Mouse (Mus musculus): ENCODE results near the gene 4930519P11Rik.

The 4930519P11Rik gene

DNA sequence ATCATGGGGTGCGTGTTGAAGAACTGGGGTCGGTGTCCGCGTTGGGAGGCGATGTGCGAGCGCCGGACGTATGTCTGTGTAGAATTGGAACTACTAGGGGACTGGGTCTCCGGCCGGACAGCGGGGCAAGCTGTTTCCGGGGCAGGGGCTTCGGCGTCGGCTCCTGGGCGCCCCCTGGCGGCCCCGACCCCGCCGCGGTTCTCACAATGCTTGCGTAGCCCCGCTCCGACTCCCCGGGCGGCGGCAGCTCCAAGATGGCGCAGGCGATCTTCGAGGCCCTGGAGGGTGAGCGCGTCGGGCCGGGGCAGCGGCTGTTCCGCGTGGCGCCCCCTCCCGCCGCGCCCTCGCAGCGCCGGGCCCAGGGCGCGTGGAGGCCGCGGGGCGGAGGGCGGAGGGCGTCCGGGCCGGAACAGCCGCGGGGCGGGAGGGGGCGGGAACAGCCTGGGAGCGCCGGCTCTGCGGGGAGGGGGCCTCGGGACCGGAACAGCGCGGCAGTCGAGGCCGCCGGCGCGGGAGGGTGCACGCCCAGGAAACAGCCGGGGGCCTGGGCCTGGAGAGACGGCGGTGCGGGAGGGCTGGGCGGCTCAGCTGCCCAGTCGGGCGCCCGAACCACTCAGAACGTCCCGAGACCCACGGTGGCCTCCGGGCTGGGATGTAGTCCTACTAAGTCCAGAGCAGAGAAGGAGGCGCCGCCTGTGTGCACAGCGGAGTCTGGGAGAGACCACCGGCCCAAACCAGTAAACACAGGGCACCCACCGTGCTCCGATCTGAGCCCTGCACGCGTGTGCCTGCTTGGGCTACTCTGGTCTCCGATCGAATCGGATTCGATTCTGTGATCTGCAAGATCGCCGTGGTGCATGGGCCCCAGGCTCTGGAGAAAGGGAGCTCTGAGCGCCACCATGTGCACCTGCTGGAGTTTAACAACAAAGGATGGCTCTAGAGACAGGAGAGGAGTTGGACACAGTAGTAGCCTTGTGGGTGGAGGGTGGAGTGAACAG, at the start of gene 4930519P11Rik, which contains the start of gene Zfp341:
Gene 4930519P11Rik, minus strand, starts transcription at position 320 of the 998 bp plus-strand sequence.
Gene Zfp341, plus strand, starts transcription at position 180 of the 998 bp plus-strand sequence.
- DNase-seq (ENCODE audit: extremely low read depth, insufficient read length, low spot score), result peak; percentile 90

GRCm38 (mm10) chr2:154659531-154660074, 46.4 kb upstream of the 4930519P11Rik start:
- no peak for DNase-seq (ENCODE audit: extremely low read depth, insufficient read length, low spot score)

DNA sequence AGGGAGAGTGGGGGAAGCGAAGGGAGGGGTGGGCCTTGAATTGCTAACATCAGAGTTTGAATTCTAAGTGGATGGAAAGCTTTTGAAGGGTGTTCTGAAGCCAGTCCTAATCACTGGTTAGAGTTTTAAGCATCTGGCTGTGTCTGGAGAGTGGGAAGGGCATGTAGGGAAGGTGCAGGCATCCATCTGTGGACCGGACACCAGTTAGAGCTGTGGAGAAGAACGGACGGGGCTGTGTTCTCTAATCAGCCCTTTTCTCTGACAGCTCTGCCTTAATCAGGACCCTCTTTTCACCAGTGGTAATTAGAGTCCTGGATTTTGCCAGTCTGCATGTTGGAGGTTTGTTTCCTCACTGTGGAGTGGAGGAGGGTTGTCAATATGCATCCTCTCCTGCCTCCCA, 45.8 kb upstream of the 4930519P11Rik start:
- DNase-seq (ENCODE audit: extremely low read depth, insufficient read length, low spot score), result no peak

DNA sequence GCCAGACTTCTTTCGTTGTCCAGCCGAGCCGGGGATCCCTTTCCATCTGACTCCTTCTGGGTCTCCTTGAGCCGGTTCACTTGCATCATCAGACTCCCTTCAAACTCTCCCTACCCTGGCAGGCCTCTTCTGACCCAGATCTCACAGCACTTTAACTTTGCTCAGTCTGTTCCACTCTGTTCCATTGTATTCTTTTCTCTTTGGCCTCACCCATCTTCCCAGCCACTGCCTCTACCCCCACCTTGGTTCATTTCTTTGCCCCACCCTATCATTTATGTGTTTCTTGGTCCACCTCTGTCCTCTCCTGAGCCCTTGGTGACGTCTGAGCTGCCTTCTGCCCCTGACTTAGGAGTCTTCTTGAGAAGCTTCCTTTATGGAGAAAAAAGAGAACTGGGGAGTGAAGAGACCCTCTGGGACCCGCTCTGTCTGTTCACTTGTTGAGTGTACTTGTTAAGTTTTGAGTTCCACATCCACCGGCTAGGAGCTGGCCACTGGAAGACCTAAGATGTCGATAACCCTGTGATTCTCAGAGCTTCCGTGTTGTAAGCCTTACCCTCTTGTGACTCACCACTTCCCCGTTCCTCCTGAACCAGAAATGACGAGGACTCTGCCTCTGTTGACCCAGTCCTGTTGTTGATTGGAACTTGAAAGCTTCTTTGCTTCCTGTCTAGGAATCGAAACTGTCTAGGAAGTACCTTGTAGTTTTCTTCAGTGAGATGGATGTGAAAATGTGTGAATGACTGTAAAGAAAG, 44.4 kb upstream of the 4930519P11Rik start:
- peak; percentile 57 for DNase-seq (ENCODE audit: extremely low read depth, insufficient read length, low spot score)

DNA sequence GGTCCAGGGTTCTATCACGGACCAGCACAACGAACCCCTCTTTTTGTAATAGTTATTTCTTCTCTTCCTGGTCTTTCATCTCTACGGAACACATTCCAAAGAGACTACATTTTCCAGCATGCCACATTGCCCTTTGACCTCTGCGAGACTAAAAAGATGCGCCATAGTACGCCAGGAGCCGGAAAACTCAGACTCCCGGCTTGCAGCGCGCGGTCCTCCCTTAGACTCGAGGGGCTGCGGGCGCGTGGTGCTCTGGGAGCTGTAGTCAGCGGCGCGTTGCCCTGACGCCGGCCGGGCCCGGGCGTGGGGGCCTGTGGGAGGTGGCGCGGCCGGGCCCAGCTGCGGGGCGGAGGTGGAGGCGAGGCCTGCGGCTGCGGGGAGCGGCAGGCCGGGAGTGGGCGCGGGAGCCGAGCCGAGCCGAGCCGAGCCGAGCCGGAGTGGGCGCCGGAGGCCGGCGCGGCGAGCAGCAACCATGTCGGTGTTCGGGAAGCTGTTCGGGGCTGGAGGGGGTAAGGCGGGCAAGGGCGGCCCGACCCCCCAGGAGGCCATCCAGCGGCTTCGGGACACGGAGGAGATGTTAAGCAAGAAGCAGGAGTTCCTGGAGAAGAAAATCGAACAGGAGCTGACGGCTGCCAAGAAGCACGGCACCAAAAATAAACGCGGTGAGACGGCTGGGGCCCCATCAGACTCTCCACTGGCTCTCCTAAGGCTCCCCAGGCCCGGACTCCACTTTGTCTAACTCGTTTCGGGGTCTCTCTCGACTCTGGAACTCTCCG, 43.7 kb upstream of the 4930519P11Rik start:
- peak; percentile 94 for DNase-seq (ENCODE audit: extremely low read depth, insufficient read length, low spot score)

DNA sequence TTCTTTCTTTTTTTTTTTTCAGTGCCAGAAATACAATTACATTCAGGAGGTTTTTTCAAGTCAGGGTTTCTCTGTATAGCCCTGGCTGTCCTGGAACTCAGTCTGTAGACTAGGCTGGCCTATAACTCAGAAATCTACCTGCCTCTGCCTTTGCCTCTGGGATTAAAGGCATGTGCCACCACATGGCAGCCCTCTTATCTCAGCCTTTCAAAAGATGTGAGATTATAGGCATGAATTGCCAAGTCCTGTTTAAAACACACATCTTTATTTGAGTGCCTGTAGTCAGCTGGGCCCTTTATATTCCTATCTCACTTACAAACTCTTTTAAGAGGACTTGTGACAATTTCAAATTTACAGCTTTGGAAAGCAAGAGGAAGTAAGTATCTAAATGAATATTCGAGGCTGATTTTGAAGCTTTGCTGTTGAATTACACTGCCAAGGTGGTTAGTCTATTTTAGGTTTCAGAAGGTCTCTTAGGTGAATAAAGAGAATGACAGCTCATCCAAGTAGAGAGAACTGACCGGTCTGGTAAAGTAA, 42.7 kb upstream of the 4930519P11Rik start:
- DNase-seq (ENCODE audit: extremely low read depth, insufficient read length, low spot score), result no peak

- no peak for DNase-seq (ENCODE audit: extremely low read depth, insufficient read length, low spot score)
Observed at GRCm38 (mm10) chr2:154654976-154655375, 41.7 kb upstream of the 4930519P11Rik start.

DNA sequence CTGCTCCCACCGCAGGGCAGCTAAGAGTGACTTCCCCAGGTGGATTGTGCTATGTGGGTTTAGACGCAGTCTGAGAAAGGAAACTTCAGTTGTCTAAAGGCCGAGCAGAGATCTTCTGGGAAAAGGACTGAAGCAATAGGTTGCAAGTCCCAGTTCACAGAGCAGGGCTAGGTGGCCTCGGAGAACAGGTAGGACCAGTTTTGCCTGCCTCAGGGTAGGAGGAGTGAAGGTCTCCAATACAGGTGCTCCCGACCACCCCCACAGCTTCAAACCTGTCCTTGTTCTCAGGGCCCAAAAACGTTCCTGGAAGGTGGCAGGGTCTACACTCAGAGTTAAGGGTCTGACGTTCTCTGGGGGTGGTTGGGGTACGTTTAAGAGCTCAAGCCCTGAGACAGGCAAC, 38.1 kb upstream of the 4930519P11Rik start, which contains the start of gene Chmp4b:
Gene Chmp4b, plus strand, starts transcription at position 343 of the 400 bp plus-strand sequence.
- DNase-seq (ENCODE audit: extremely low read depth, insufficient read length, low spot score), result no peak

- DNase-seq (ENCODE audit: extremely low read depth, insufficient read length, low spot score), result no peak
Observed at GRCm38 (mm10) chr2:154650404-154650803, 37.2 kb upstream of the 4930519P11Rik start.

- no peak for DNase-seq (ENCODE audit: extremely low read depth, insufficient read length, low spot score)
Observed at GRCm38 (mm10) chr2:154648086-154648485, 34.8 kb upstream of the 4930519P11Rik start.

- no peak for DNase-seq (ENCODE audit: extremely low read depth, insufficient read length, low spot score)
Observed at GRCm38 (mm10) chr2:154646634-154647033, 33.4 kb upstream of the 4930519P11Rik start.

GRCm38 (mm10) chr2:154642712-154643385, 29.6 kb upstream of the 4930519P11Rik start:
- DNase-seq (ENCODE audit: extremely low read depth, insufficient read length, low spot score), result no peak

GRCm38 (mm10) chr2:154642005-154642459, 28.8 kb upstream of the 4930519P11Rik start:
- DNase-seq (ENCODE audit: extremely low read depth, insufficient read length, low spot score), result no peak

DNA sequence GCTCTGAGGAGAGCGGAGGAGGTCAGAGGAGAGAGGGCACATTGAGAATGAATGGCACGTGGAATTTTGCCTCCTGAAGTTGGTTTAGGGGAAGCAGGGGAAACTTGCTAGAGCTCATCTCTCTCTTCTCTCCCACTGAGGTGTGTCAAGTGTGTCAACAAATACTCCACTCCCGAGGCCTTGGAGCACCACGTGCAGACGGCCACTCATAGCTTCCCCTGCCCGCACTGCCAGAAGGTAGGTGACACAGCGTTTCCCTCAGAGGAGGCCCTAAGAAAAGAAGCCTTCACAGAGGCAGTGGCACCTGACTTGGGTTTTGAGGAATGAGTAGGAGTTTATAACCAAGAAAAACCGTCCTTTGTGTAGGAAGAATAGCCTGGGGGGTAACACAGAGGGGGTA, 27.9 kb upstream of the 4930519P11Rik start:
- no peak for DNase-seq (ENCODE audit: extremely low read depth, insufficient read length, low spot score)

- DNase-seq (ENCODE audit: extremely low read depth, insufficient read length, low spot score), result no peak
Observed at GRCm38 (mm10) chr2:154639115-154639514, 25.9 kb upstream of the 4930519P11Rik start.

DNA sequence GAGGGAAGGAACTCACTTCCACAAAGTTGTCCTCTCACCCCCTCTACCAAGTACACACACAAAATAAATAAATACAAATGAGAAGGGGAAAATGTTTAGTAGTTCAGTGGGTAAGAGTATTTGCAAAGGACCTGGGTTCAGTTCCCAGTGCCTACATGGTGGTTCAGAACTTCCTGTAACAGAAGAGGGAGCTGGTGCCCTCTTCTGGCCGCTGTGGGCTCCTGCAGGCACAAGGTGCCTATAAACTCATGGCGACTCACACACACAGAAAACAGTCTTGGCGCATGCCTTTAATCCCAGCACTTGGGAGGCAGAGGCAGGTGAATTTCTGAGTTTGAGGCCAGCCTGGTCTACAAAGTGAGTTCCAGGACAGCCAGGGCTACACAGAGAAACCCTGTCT, 25.3 kb upstream of the 4930519P11Rik start:
- no peak for DNase-seq (ENCODE audit: extremely low read depth, insufficient read length, low spot score)

GRCm38 (mm10) chr2:154635826-154636225, 22.6 kb upstream of the 4930519P11Rik start:
- no peak for DNase-seq (ENCODE audit: extremely low read depth, insufficient read length, low spot score)

DNA sequence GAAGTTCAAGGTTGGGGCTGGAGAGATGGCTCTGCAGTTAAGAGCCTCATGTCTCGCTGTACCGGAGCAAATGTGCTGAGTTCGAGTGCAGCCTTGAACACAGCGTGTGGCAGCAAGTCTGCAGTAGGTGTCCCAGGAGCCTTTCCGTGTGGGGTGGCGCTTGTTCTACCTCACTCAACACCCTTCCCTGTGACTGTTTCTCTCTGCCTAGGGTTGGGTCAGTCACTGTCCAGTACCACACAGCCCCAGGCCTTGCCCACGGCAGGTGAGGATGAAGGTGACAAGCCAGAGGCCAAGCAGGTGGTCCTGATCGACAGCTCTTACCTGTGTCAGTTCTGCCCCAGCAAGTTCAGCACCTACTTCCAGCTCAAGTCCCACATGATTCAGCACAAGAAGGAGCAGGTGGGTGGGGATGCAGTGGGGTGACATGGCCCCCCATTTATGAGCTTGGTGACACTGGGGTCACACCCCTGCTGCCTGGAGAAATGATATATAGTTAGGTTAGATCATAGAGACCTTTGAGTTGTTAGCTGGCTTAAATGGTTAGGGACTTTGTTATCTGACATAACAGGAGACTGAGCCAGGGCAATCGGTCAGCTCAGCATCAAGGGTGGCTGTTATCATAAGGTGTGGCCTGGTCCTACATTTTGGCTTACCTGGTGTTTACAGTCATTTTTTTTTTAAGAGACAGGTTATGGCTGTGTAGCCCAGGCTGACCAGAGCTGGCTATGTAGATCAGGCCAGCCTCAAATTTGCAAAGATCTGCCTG, 20.8 kb upstream of the 4930519P11Rik start:
- DNase-seq (ENCODE audit: extremely low read depth, insufficient read length, low spot score), result no peak
